Mouse (Mus musculus) embryonic fibroblast, embryonic 13.5 days (primary cell): ENCODE results near the gene A930004D18Rik.

Source experiments
- CTCF ChIP-seq: IDR thresholded peaks from 2 replicates; pipeline ENCODE4 v1.5.1; 2011; ENCODE audit warnings: mild to moderate bottlenecking, control low read depth, low read length, moderate library complexity, borderline replicate concordance; ENCODE audit not compliant: insufficient read depth
- POLR2A ChIP-seq: IDR thresholded peaks from 2 replicates; pipeline ENCODE4 v1.6.1; 2011; ENCODE audit warnings: low read depth, mild to moderate bottlenecking, control low read depth, low read length, moderate library complexity

GRCm38 (mm10) chr2:18059063-18059462 lies 21.5 kb upstream of the A930004D18Rik start:
- TF ChIP-seq CTCF, result no peak
- TF ChIP-seq POLR2A, result no peak
